Mouse (Mus musculus) midbrain, embryonic 12.5 days (tissue): ENCODE results near the gene Gadd45b. TPM values are rescaled to one million over a fixed set of nuclear protein-coding genes. Genes with fewer than 3 reads are reported as not detected.

Experiments used
- ATAC-seq: fragments of 200-750 bp; cut with Nextera tagmentation; 2 replicates; pipeline ENCODE4 v1.8.0; 2017; ENCODE audit warnings: low read depth, moderate TSS enrichment, moderate library complexity; ENCODE audit not compliant: low FRiP score
- H3K27ac ChIP-seq: fragments of 300-500 bp; sonication (generic); replicated peaks from 2 replicates; pipeline ENCODE4 v1.5.1; 2016; ENCODE audit warnings: mild to moderate bottlenecking
- H3K27me3 ChIP-seq: fragments of 300-500 bp; sonication (generic); 2 replicates; pipeline ENCODE4 v1.6.1; 2016; ENCODE audit warnings: mild to moderate bottlenecking
- H3K36me3 ChIP-seq: fragments of 300-500 bp; sonication (generic); 2 replicates; pipeline ENCODE4 v1.6.1; 2016
- H3K4me1 ChIP-seq: fragments of 300-500 bp; sonication (generic); 2 replicates; pipeline ENCODE4 v1.6.1; 2016
- H3K4me2 ChIP-seq: fragments of 300-500 bp; sonication (generic); replicated peaks from 2 replicates; pipeline ENCODE4 v1.6.1; 2016; ENCODE audit warnings: mild to moderate bottlenecking, moderate library complexity
- H3K4me3 ChIP-seq: fragments of 300-500 bp; sonication (generic); 2 replicates; pipeline ENCODE4 v1.5.1; 2016; ENCODE audit warnings: mild to moderate bottlenecking
- H3K9ac ChIP-seq: fragments of 300-500 bp; sonication (generic); replicated peaks from 2 replicates; pipeline ENCODE4 v1.6.1; 2016; ENCODE audit warnings: mild to moderate bottlenecking, moderate library complexity
- H3K9me3 ChIP-seq: fragments of 300-500 bp; sonication (generic); 2 replicates; pipeline ENCODE4 v1.6.1; 2016; ENCODE audit warnings: mild to moderate bottlenecking
- WGBS: fragments of 180-500 bp; shearing (Covaris S2); methylation state at CpG from one replicate; pipeline ENCODE4 v1.1.7; 2016; 5-methylcytosine and 5-hydroxymethylcytosine counted together
- polyA plus RNA-seq: library from polyadenylated mRNA; unstranded; fragments of >200 nt; fragmentation: Nextera tagmentation; extraction: Ambion mirVana; gene quantifications from 2 replicates; pipeline ENCODE4 v1.2.1, GENCODE M21; 2016

Gadd45b gene
- polyA plus RNA-seq, 1 experiment from 2014 or later, result 11.8 TPM

- peaks cover 15% of the 10 kb centered on the region; the same call in 1 of the 2 replicates for H3K4me1 ChIP-seq
These were observed 22.0 kb downstream of the Gadd45b start for GRCm38 (mm10) chr10:80951761-80952390.

DNA sequence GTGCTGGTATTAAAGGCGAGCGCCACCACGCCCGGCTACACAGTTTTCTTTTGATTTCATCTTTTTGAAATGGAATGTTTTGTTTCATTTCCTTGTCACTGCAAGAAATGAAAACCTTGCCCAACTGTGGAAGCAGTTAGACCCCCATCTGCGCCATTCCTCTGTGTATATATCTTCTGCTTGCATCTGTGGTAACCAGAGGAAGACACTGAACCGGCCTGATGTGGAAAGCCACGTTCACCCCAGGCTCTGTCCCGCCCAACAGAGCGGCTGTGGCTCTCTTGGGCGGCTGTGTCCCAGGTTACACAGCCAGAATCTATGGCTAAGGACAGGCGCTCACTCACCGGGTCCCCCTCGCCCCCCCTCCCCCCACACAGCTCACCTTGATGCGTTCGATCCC, 22.6 kb downstream of the Gadd45b start:
- H3K36me3 ChIP-seq, result no peaks in the 10 kb centered on the region
- no peak overlapping the region for H3K27ac ChIP-seq
- WGBS, result 75% methylated on average over 15 of the region's 15 CpGs
- H3K9me3 ChIP-seq, result no peaks in the 10 kb centered on the region
- H3K4me2 ChIP-seq, result no peak overlapping the region
- peaks cover 14% of the 10 kb centered on the region; the same call in 1 of the 2 replicates for H3K4me1 ChIP-seq
- peaks cover 12% of the 10 kb centered on the region; the same call in 1 of the 2 replicates for H3K27me3 ChIP-seq
- H3K9ac ChIP-seq, result no peak overlapping the region
- no peak for ATAC-seq
- no peak overlapping the region for H3K4me3 ChIP-seq

More at GRCm38 (mm10) chr10:80951761-80952390, 22.0 kb downstream of the Gadd45b start:
- H3K4me2 ChIP-seq, result no peak overlapping the region
- no peak overlapping the region for H3K27ac ChIP-seq
- H3K4me3 ChIP-seq, result no peak overlapping the region
- 82% methylated on average over 10 of the region's 10 CpGs for whole genome bisulfite sequencing
- H3K36me3 ChIP-seq, result no peaks in the 10 kb centered on the region
- no peaks in the 10 kb centered on the region for H3K9me3 ChIP-seq
- peaks cover 12% of the 10 kb centered on the region; the same call in 1 of the 2 replicates for H3K27me3 ChIP-seq
- no peak for ATAC-seq
- no peak overlapping the region for H3K9ac ChIP-seq

GRCm38 (mm10) chr10:80954415-80954814, 24.5 kb downstream of the Gadd45b start:
- 79% methylated on average over 13 of the region's 13 CpGs for WGBS
- H3K9me3 ChIP-seq, result no peaks in the 10 kb centered on the region
- ATAC-seq, result no peak
- H3K4me1 ChIP-seq, result 0 out of 2 replicates have a peak, but pooled peaks cover 6% of the 10 kb centered on the region
- H3K4me2 ChIP-seq, result no peak overlapping the region
- H3K4me3 ChIP-seq, result no peak overlapping the region
- peaks cover 10% of the 10 kb centered on the region for H3K27me3 ChIP-seq
- no peak overlapping the region for H3K27ac ChIP-seq
- no peaks in the 10 kb centered on the region for H3K36me3 ChIP-seq
- no peak overlapping the region for H3K9ac ChIP-seq

- ATAC-seq, result no peak
- 82% methylated on average over 6 of the region's 6 CpGs for WGBS
- 0 out of 2 replicates have a peak, but pooled peaks cover 6% of the 10 kb centered on the region for H3K4me1 ChIP-seq
- no peak overlapping the region for H3K4me3 ChIP-seq
- H3K9ac ChIP-seq, result peak overlapping the region; percentile 31; the same call in 1 of the 2 replicates
- no peak overlapping the region for H3K27ac ChIP-seq
- no peaks in the 10 kb centered on the region for H3K36me3 ChIP-seq
- no peak overlapping the region for H3K4me2 ChIP-seq
- H3K9me3 ChIP-seq, result no peaks in the 10 kb centered on the region
- H3K27me3 ChIP-seq, result peaks cover 14% of the 10 kb centered on the region
These were observed 25.0 kb downstream of the Gadd45b start for GRCm38 (mm10) chr10:80954843-80955242.

DNA sequence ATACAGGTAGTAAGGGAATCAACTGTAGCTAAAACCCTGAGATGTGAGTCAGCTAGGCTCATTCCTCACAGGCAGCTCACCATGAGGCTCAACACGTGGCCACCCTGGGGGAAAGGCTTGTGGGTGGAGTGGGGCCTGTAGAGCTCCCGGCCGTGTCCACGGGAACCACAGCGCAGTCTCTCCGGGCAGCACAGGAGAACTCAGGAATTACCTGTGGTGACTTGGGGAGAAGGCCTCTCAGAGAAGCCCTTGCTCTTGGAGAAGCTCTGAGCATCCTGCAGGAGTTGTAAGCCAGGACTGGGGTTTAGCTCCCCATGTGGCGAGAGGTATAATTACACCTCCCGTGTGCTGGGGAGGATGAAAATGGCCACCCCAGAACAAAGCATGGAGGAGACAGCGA, 25.7 kb downstream of the Gadd45b start:
- no peaks in the 10 kb centered on the region for H3K9me3 ChIP-seq
- peak; percentile 19; the same call in 1 of the 2 replicates for ATAC-seq
- H3K36me3 ChIP-seq, result no peaks in the 10 kb centered on the region
- H3K4me3 ChIP-seq, result no peak overlapping the region
- H3K27me3 ChIP-seq, result peaks cover 15% of the 10 kb centered on the region; the same call in 1 of the 2 replicates
- 26% methylated on average over 9 of the region's 9 CpGs for WGBS
- no peak overlapping the region for H3K27ac ChIP-seq
- H3K9ac ChIP-seq, result no peak overlapping the region
- no peak overlapping the region for H3K4me2 ChIP-seq
- 0 out of 2 replicates have a peak, but pooled peaks cover 6% of the 10 kb centered on the region for H3K4me1 ChIP-seq

DNA sequence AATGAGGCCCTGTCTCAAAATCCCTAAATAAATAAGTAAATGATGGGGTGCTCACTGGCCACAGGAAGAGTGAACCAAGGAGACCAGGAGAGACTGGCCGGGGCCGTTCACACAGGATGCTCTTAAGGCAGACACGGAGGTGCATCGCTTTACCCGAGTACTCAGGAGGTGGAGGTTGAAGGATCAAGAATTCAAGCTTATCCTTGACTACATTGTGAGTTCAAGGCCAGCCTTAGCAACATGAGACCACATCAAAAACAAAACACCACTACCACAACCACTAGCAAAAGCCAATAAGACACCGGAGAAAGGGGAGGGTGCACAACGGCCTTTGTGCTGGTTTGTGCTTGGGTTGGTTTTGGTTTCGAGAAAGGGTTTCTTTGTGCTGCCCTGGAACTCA, 26.5 kb downstream of the Gadd45b start:
- Histone ChIP-seq H3K4me1 (0 out of 2 replicates have a peak, but pooled peaks cover 6% of the 10 kb centered on the region), H3K4me3 (no peak overlapping the region), H3K27ac (no peak overlapping the region), H3K9me3 (no peaks in the 10 kb centered on the region), H3K4me2 (no peak overlapping the region), H3K9ac (no peak overlapping the region), H3K36me3 (no peaks in the 10 kb centered on the region), H3K27me3 (peaks cover 11% of the 10 kb centered on the region)
- no peak for ATAC-seq
- 91% methylated on average over 8 of the region's 8 CpGs for WGBS

DNA sequence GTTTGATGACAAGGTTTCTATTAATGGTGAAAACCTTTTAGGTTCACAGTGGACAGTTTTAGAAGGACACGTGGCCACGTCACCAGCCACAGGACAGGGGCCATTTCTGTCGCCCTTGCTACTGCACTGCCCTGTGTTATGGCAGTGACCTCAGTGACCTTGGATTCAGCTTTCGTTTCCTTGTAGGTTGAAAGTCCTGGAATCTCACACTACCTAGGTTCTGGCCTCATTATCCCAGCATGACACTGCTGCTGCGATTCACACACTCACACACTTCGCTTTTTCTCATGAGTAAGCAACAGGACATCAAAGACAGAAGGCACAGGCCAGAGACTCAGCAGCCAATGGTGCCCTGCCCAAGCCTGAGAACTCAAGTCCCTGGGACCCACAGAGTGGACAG, 27.0 kb downstream of the Gadd45b start:
- ATAC-seq, result no peak
- 85% methylated on average over 6 of the region's 6 CpGs for WGBS
- Histone ChIP-seq H3K4me2 (no peak overlapping the region), H3K36me3 (no peaks in the 10 kb centered on the region), H3K9me3 (no peaks in the 10 kb centered on the region), H3K4me3 (no peak overlapping the region), H3K27ac (no peak overlapping the region), H3K27me3 (peaks cover 16% of the 10 kb centered on the region), H3K9ac (no peak overlapping the region), H3K4me1 (peaks cover 6% of the 10 kb centered on the region; the same call in 1 of the 2 replicates)

DNA sequence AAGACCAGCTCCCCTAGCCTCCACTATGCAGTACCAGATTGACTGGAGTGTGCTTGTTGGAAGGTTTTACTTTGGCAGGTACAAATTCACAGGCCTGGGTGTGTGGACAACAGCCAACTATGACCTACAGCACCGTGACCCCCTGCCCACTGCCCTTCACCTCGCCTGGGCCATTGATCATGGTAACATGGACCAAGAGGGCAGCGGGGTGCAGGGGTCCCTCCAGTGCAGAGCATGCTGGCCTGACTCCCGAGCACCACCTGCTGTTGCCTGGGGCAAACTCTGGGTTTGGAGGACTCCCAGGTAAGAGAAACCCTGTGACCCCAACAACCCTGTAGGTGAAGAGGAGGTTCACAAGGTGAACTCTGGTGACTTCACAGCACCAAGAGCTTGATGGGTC, 27.9 kb downstream of the Gadd45b start:
- Histone ChIP-seq H3K4me1 (peaks cover 6% of the 10 kb centered on the region; the same call in 1 of the 2 replicates), H3K27ac (no peak overlapping the region), H3K4me3 (no peak overlapping the region), H3K9ac (no peak overlapping the region), H3K36me3 (no peaks in the 10 kb centered on the region), H3K4me2 (no peak overlapping the region), H3K9me3 (no peaks in the 10 kb centered on the region), H3K27me3 (peaks cover 16% of the 10 kb centered on the region)
- WGBS, result 63% methylated on average over 4 of the region's 4 CpGs
- ATAC-seq, result no peak

GRCm38 (mm10) chr10:80958979-80959637, 29.2 kb downstream of the Gadd45b start:
- Histone ChIP-seq H3K27me3 (peaks cover 16% of the 10 kb centered on the region), H3K9ac (no peak overlapping the region), H3K9me3 (no peaks in the 10 kb centered on the region), H3K4me3 (no peak overlapping the region), H3K4me2 (no peak overlapping the region), H3K4me1 (peaks cover 6% of the 10 kb centered on the region; the same call in 1 of the 2 replicates), H3K27ac (no peak overlapping the region), H3K36me3 (no peaks in the 10 kb centered on the region)
- ATAC-seq, result no peak
- WGBS, result 90% methylated on average over 5 of the region's 5 CpGs

DNA sequence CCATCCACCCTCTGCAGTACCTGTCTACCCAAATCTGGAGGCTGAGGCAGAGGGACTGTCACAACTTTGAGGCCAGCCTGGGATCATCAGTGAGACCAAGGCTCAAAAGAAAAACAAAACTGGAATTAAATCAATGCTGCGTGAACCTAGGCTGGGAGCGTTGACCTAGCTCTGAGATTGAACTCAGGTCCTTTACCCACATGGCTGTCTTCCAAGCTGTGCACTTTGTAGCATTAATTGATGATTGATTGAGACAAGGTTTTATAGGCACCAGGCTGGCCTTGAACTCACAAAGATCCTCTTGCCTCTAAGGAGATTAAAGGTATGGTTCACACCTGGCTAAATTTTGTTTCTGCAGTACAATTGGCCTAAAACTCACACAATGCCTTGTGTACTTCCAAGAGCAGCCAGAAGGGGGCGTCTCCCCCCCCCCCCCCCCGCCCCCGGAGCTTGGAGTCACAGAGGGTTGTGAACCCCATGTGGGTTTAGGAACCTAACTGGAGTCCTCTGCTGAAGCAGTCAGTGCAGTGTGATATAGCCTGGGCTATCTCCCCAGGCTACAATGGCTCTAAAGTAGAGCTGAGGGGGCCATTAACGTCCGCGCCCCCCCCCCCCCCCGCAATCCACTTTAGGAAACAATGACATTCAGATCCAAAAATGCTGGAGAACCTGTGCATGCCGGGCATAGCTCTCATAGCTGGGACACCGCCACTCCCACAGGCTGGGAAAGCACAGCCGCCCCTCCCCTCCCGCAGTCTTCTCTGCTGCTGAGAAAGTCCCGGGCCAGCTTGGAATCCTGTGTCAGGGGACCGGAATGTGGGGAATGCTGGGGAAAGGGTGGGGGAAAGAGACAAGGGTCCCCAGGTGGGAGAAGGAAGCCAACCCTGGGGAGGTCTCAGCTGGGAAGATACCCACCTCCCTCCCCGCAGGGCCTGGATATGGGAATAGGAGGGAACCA, 31.0 kb downstream of the Gadd45b start:
- WGBS, result 16% methylated on average over 15 of the region's 16 CpGs
- no peaks in the 10 kb centered on the region for H3K9me3 ChIP-seq
- H3K27me3 ChIP-seq, result peaks cover 16% of the 10 kb centered on the region
- peaks cover 2% of the 10 kb centered on the region; the same call in 1 of the 2 replicates for H3K4me1 ChIP-seq
- ATAC-seq, result no peak
- no peak overlapping the region for H3K4me3 ChIP-seq
- peak overlapping the region; percentile 35; the same call in 1 of the 2 replicates for H3K27ac ChIP-seq
- no peaks in the 10 kb centered on the region for H3K36me3 ChIP-seq
- no peak overlapping the region for H3K4me2 ChIP-seq
- H3K9ac ChIP-seq, result no peak overlapping the region; the same call in 1 of the 2 replicates

GRCm38 (mm10) chr10:80962051-80962472, 32.2 kb downstream of the Gadd45b start:
- no peaks in the 10 kb centered on the region for H3K36me3 ChIP-seq
- WGBS, result 55% methylated on average over 10 of the region's 10 CpGs
- no peak for ATAC-seq
- no peak overlapping the region for H3K4me2 ChIP-seq
- no peaks in the 10 kb centered on the region for H3K9me3 ChIP-seq
- H3K27ac ChIP-seq, result no peak overlapping the region
- no peaks in the 10 kb centered on the region; the same call in 1 of the 2 replicates for H3K4me1 ChIP-seq
- no peak overlapping the region for H3K9ac ChIP-seq
- no peak overlapping the region for H3K4me3 ChIP-seq
- H3K27me3 ChIP-seq, result peaks cover 16% of the 10 kb centered on the region
